Mouse (Mus musculus): Measurements from ENCODE around the gene S100g. TPM values are rescaled to one million over a fixed set of nuclear protein-coding genes. Genes with fewer than 3 reads are reported as not detected.

Gene S100g
- polyA plus RNA-seq (2017; shearing (Covaris generic)): not detected

DNA sequence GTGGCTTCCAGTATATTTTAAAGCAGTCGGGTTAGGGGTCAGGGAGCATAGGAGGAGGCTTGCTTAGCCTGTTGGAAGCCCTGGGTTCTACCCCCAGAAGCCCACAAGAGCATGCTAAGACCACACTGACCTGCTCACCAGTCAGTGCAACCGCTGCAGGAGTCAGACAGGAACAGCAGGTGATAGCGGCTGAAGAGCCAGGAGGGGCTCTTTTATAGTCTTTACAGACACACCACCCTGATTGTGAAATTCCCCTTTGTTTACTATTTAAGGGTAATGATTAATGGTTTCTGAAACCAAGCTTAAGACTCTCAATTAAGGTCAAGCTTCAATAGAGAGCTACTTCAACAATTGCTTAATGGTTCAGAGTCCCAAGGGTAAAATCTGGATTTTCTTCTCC lies at the start of gene S100g:
S100g (minus strand) TSS at position 217 of the 400 bp plus-strand sequence.

Other genes with a start within 250 kb of the S100g start
- 100 to 1,000 TPM; 233 to 245 TPM for gene Rbbp7, start 204.2 kb downstream of the S100g start, polyA plus RNA-seq (2017; shearing (Covaris generic))
- gene Txlng, start 135.1 kb downstream of the S100g start, polyA plus RNA-seq (2017; shearing (Covaris generic)): 10 to 100 TPM; 15.6 to 15.7 TPM
- gene Syap1, start 76.2 kb downstream of the S100g start, polyA plus RNA-seq (2017; shearing (Covaris generic)): 10 to 100 TPM; 44.8 to 58.0 TPM
- gene Ctps2, start 63.4 kb downstream of the S100g start, polyA plus RNA-seq (2017; shearing (Covaris generic)): 100 to 1,000 TPM; 219 to 241 TPM

Measured in inflammation-experienced regulatory T-cells (primary cell).